Comparison of ENCODE assay signal across 9 mouse cellular contexts in the genomic region with DNA sequence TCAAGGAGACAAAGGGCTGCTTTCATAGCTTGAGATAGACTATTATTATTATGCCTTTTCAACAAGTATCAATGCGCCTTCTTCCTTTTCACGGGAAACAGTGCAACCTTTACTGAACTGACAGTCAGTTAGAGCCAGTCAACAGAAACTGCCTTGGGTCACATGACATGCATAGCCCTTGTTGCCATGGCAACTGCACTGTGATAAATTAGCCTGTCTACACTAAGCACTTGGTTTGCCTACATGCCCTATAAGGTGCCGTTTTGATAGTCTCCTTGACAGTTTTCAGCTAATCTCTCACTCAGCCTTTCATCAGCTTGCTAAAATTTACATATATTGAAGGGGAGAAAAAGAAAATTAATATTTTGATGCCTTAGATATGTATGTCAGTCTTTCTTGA.
DNase-seq lines count a peak whose midpoint lies in the region; ATAC-seq and TF ChIP-seq lines count a peak whose summit lies in the region.
"Had no signal": no experiment of that assay in that cellular context is flagged by ENCODE, and none has a peak within 500 bp of the region (broad histone marks: within the 10 kb centered on the region; RNA-seq: fewer than 3 reads in every experiment).

No protein-coding gene starts in this region.

- TF ChIP-seq CTCF in gastrocnemius, adult 2 months (IDR thresholded peaks at IDR 0.05), result no peak

- H3K9me3 ChIP-seq in forebrain, embryonic 10.5 days, result no peaks in the 10 kb centered on the region
- H3K9me3 ChIP-seq: heart, embryonic 13.5 days had no signal

- peaks cover 4% of the 10 kb centered on the region; the same call in 1 of the 2 replicates for H3K4me1 ChIP-seq in forebrain, embryonic 10.5 days
- H3K4me1 ChIP-seq: heart, embryonic 13.5 days had no signal

- H3K4me3 ChIP-seq in forebrain, embryonic 10.5 days, result no peak overlapping the region
- H3K4me3 ChIP-seq in gastrocnemius, adult 2 months, result no peak overlapping the region
- H3K4me3 ChIP-seq: heart, embryonic 13.5 days had no signal

- peak; percentile 37 to 55 for DNase-seq in left cerebral cortex, adult 9 months (ENCODE audit: low spot score in 2 of 2)
- no peak for DNase-seq in left cerebral cortex, postnatal 36 days (ENCODE audit: low spot score in 2 of 2)
- peak; percentile 22 for DNase-seq in forebrain, embryonic 10.5 days (ENCODE audit: extremely low spot score, low spot score)
- DNase-seq in left cerebral cortex, postnatal 10 days (ENCODE audit: extremely low spot score in 1 of 2, low spot score in 2 of 2), result peak; percentile 54 to 68
- DNase-seq in right cerebral cortex, postnatal 10 days (ENCODE audit: low spot score in 2 of 2), result peak; percentile 79 to 87
- no peak for DNase-seq in urinary bladder, postnatal 25 days (ENCODE audit: low spot score)
- DNase-seq in gastrocnemius, adult 2 months, result no peak

- no peak overlapping the region for H3K27ac ChIP-seq in forebrain, embryonic 10.5 days
- no peak overlapping the region for H3K27ac ChIP-seq in gastrocnemius, adult 2 months
- H3K27ac ChIP-seq: heart, embryonic 13.5 days had no signal

- H3K36me3 ChIP-seq in forebrain, embryonic 10.5 days (replicated peaks), result no peaks in the 10 kb centered on the region
- H3K36me3 ChIP-seq: heart, embryonic 13.5 days had no signal

- intact Hi-C loops in left cerebral cortex, postnatal 36 days (cut with DNase I), result no loop called here
- intact Hi-C loops in left cerebral cortex, postnatal 10 days (cut with DNase I), result no loop called here
- intact Hi-C loops in gastrocnemius, adult 2 months (cut with DNase I), result no loop called here

- 71% methylated on average over 3 of the region's 3 CpGs for WGBS in forebrain, embryonic 10.5 days

- ATAC-seq in erythroid progenitor cell, adult 5-6 weeks (replicated peaks; ENCODE audit: low FRiP score, poor library complexity, severe bottlenecking), result no peak

- H3K27me3 ChIP-seq in forebrain, embryonic 10.5 days (ENCODE audit: poor library complexity, severe bottlenecking), result no peaks in the 10 kb centered on the region
- H3K27me3 ChIP-seq: heart, embryonic 13.5 days had no signal

Comparison
In these comparisons a context has a peak if more than half of its experiments do, and no peak if none do; other contexts are left out.
1. DNase-seq: peak in left cerebral cortex, adult 9 months (2 of 2), forebrain, embryonic 10.5 days (single experiment), left cerebral cortex, postnatal 10 days (2 of 2) and right cerebral cortex, postnatal 10 days (2 of 2); none in left cerebral cortex, postnatal 36 days (0 of 2), urinary bladder, postnatal 25 days (single experiment) and gastrocnemius, adult 2 months (single experiment).